Mouse (Mus musculus) limb, embryonic 14.5 days (tissue): ENCODE measurements around the gene Dpyd. TPM values are rescaled to one million over a fixed set of nuclear protein-coding genes. Genes with fewer than 3 reads are reported as not detected.

Source experiments
- ATAC-seq: fragments of 200-750 bp; cut with Nextera tagmentation; 2 replicates; pipeline ENCODE4 v1.8.0; 2017; ENCODE audit warnings: low read depth, moderate number of reproducible peaks, moderate TSS enrichment; ENCODE audit not compliant: low FRiP score
- DNase-seq: peaks from one replicate; pipeline ENCODE4 v3.0.0-alpha.2; 2015; ENCODE audit warnings: low spot score
- H3K27ac ChIP-seq: fragments of 300-500 bp; sonication (generic); replicated peaks from 2 replicates; pipeline ENCODE4 v1.5.1; 2014; ENCODE audit warnings: low read depth, mild to moderate bottlenecking, low read length, moderate library complexity, mixed read lengths
- H3K27me3 ChIP-seq: fragments of 300-500 bp; sonication (generic); 2 replicates; pipeline ENCODE4 v1.6.1; 2014; ENCODE audit warnings: low read length, mixed read lengths; ENCODE audit not compliant: control insufficient read depth, insufficient read depth
- H3K36me3 ChIP-seq: fragments of 300-500 bp; sonication (generic); 2 replicates; pipeline ENCODE4 v1.6.1; 2014; ENCODE audit warnings: mild to moderate bottlenecking, low read length, moderate library complexity, mixed read lengths; ENCODE audit not compliant: control insufficient read depth, insufficient read depth
- H3K4me1 ChIP-seq: fragments of 300-500 bp; sonication (generic); 2 replicates; pipeline ENCODE4 v1.6.1; 2014; ENCODE audit warnings: antibody characterized with exemption, low read length, mixed read lengths; ENCODE audit not compliant: control insufficient read depth, insufficient read depth
- H3K4me2 ChIP-seq: fragments of 300-500 bp; sonication (generic); replicated peaks from 2 replicates; pipeline ENCODE4 v1.6.1; 2014; ENCODE audit warnings: low read depth, mild to moderate bottlenecking, low read length, moderate library complexity; ENCODE audit not compliant: severe bottlenecking
- H3K4me3 ChIP-seq: fragments of 300-500 bp; sonication (generic); replicated peaks from 2 replicates; pipeline ENCODE4 v1.5.1; 2014; ENCODE audit warnings: low read length
- H3K9ac ChIP-seq: fragments of 300-500 bp; sonication (generic); 2 replicates; pipeline ENCODE4 v1.6.1; 2014; ENCODE audit warnings: mild to moderate bottlenecking, low read depth, low read length, moderate library complexity; ENCODE audit not compliant: severe bottlenecking
- H3K9me3 ChIP-seq: fragments of 300-500 bp; sonication (generic); 2 replicates; pipeline ENCODE4 v1.6.1; 2016; ENCODE audit warnings: low read length; ENCODE audit not compliant: control insufficient read depth
- POLR2A ChIP-seq: fragments of 200-500 bp; IDR thresholded peaks from 2 replicates; pipeline ENCODE4 v1.8.0; 2012; ENCODE audit warnings: inconsistent platforms, mild to moderate bottlenecking, moderate library complexity, borderline replicate concordance; ENCODE audit not compliant: insufficient read depth, insufficient read length; ENCODE audit errors: extremely low read depth
- WGBS: fragments of 180-500 bp; shearing (Covaris S2); extraction: QIAGEN DNeasy Blood & Tissue Kit; methylation state at CpG from one replicate; pipeline ENCODE4 v1.1.7; 2014; 5-methylcytosine and 5-hydroxymethylcytosine counted together
- polyA plus RNA-seq, 2 experiments: library from polyadenylated mRNA; depleted of rRNA in 1 of 2; stranded (reverse) in 1 of 2; unstranded in 1 of 2; fragments of >200 nt; fragmentation: Nextera tagmentation in 1 of 2; extraction: Ambion mirVana in 1 of 2; gene quantifications; 2 replicates each; pipeline versions ENCODE4 v1.2.1 to v1.2.3; 2012 to 2014

The Dpyd gene
- polyA plus RNA-seq, 2 experiments = 3.1 to 5.2 TPM

DNA sequence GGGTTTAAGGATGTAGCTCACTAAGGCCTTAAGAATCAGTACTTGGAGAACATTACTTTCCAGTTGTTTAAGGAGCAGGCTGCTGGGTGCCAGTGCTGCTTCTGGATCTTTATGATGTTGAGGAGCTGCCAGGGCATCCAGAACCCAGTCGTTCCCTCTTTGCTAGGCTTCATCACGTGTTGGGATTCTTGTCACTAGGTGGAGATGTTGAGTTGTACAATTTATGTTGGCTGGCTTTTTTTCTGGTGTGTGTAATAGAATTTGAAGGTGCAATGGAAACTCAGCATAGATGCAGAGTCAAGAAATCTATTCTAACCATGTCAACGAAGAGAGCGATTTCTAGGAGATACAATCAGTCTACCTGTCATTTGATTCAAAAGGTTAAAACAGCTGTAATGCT lies 118.9 kb downstream of the Dpyd start:
- Histone ChIP-seq H3K27me3 (no peaks in the 10 kb centered on the region), H3K4me2 (no peak overlapping the region), H3K27ac (no peak overlapping the region), H3K9ac (no peak overlapping the region), H3K4me3 (no peak overlapping the region), H3K4me1 (no peaks in the 10 kb centered on the region), H3K9me3 (no peaks in the 10 kb centered on the region), H3K36me3 (no peaks in the 10 kb centered on the region)
- 43% methylated on average over 4 of the region's 4 CpGs for WGBS
- no peak for DNase-seq
- ATAC-seq = no peak
- TF ChIP-seq POLR2A = no peak

DNA sequence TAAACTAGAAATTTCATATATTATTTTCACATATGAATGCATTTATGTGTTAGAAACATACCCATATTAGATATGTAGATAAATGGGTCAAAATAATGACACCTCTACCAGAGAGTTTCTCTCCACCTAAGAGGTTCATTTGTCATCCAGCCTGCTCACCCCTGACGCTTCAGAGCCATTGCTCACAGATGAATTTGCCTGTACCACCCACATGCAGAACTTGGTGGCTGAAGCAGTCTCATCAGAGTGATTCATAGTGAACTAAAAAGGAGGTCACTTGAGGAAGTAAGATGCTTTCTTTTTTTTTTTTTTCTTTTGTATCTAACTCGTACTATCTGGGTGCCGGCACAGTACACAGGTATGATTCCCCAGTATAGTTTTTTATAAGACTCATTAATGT lies 188.3 kb downstream of the Dpyd start:
- no peaks in the 10 kb centered on the region for H3K36me3 ChIP-seq
- H3K27ac ChIP-seq = no peak overlapping the region
- H3K4me3 ChIP-seq = no peak overlapping the region
- no peak overlapping the region for H3K9ac ChIP-seq
- DNase-seq = no peak
- no peak for ATAC-seq
- WGBS = 75% methylated on average over 3 of the region's 3 CpGs
- no peak for TF ChIP-seq POLR2A
- H3K4me2 ChIP-seq = no peak overlapping the region
- H3K27me3 ChIP-seq = no peaks in the 10 kb centered on the region
- no peaks in the 10 kb centered on the region for H3K4me1 ChIP-seq
- H3K9me3 ChIP-seq = no peaks in the 10 kb centered on the region

DNA sequence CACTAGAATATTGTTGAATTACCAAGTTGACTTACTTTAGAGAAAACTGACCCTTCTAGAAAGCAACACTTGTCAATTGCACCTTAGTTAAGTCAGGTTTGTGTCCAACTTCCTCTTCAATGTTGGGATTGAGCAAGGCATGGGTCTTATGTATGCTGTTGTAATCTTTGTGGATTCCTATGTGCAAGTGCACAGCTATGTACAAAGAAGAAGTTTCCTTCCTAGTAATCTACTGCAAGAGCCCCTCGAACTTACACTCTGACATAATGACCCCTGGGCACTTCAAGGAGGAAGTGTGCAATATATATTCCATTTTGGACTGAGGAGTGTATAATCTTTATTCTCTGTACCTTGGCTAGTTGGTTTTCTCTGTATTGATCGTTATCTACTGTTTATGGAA lies 191.7 kb downstream of the Dpyd start:
- Histone ChIP-seq H3K4me3 (no peak overlapping the region), H3K9ac (no peak overlapping the region), H3K27me3 (no peaks in the 10 kb centered on the region), H3K4me2 (no peak overlapping the region), H3K36me3 (no peaks in the 10 kb centered on the region), H3K4me1 (no peaks in the 10 kb centered on the region), H3K27ac (no peak overlapping the region), H3K9me3 (no peaks in the 10 kb centered on the region)
- 76% methylated on average over 2 of the region's 2 CpGs for WGBS
- TF ChIP-seq POLR2A = no peak
- ATAC-seq (no peak), DNase-seq (no peak)

DNA sequence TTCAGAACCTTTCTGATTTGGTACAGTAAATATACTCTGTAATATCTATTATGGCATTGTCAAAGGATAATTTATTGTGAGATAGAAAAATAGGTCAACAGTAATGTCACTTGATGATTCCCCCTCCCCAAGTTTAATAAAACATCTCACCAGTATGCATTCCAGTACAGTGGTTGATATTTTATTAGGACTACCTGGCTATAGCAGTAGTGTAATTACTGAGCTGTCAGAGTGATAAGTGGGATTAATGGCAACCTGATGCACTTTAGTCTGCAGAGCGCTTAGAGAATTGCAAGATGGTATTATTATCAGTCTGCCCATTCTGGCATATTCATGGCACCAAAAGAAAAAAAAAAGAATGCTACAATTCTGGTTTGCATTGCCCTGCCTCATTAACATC lies 194.2 kb downstream of the Dpyd start:
- no peak for TF ChIP-seq POLR2A
- Histone ChIP-seq H3K4me2 (no peak overlapping the region), H3K27ac (no peak overlapping the region), H3K4me1 (no peaks in the 10 kb centered on the region), H3K4me3 (no peak overlapping the region), H3K9me3 (no peaks in the 10 kb centered on the region), H3K27me3 (no peaks in the 10 kb centered on the region), H3K9ac (no peak overlapping the region), H3K36me3 (no peaks in the 10 kb centered on the region)
- WGBS = 65% methylated on average over 1 of the region's 1 CpGs
- DNase-seq (no peak), ATAC-seq (no peak)

DNA sequence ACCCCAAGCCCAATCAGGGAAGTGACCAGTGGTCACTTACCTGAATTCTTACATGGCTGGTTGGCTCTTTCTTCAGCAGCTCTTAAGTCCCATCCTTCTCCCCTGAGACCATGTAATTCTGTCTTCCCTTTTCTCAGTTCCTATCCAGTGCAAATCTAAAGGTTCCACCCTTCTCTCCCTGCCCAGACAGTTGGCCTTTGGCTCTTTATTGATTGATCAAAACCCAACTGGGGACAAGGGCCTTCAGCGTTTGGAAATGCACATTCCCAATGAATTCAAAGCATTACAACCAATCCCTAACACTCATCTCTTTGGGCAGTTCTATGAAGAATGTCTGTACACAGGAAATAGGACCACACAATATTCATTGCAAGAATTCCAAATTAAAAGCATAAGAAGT lies 251.0 kb downstream of the Dpyd start:
- no peak overlapping the region for H3K27ac ChIP-seq
- H3K27me3 ChIP-seq = no peaks in the 10 kb centered on the region
- DNase-seq (no peak), ATAC-seq (no peak)
- WGBS = 64% methylated on average over 1 of the region's 1 CpGs
- H3K4me2 ChIP-seq = no peak overlapping the region
- H3K4me1 ChIP-seq = no peaks in the 10 kb centered on the region
- no peak overlapping the region for H3K4me3 ChIP-seq
- no peak for TF ChIP-seq POLR2A
- no peak overlapping the region for H3K9ac ChIP-seq
- H3K9me3 ChIP-seq = no peaks in the 10 kb centered on the region
- no peaks in the 10 kb centered on the region for H3K36me3 ChIP-seq

DNA sequence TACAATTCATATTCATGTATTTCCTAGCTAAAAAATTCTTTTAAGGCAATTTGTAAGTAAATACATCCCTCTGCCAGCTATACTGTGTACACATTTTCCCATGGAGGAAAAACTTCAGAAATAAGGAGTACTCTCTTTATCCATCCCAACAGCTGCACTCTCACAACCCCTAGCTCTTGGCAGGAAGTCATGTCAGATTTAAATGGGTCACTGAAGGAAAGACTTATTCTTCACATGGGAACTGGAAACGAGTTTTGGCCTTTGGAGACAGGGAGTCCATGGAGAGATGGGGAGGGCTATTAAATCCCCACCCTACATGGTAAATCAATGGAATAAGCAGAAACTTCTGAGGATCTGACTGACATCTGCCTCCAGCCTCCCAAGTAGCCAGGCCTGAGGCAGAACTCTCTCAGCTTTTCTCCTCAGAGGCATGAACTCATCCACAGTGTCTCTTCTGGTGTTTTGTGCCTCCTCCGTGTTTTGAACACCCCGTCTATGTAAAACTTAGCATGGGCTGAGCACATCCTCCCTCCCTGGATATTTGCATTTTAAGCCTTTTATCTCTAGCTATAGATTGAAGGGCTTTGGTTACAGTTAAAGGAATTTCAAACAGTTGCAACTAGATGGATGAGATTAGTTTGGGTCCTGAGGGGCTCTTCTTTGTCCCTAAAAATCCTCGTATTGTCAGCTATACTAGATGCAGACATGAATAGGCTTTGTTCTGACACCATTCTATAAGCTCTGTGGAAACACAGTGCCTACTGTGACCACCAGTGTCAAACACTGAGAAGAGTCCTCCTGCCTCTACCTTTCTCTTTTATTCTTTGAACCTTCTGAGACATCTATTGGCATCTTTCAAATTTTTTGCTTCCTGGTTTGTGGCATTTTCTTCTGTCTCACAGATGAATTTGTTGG lies 288.9 kb downstream of the Dpyd start:
- H3K9ac ChIP-seq = no peak overlapping the region
- H3K27ac ChIP-seq = no peak overlapping the region
- H3K4me2 ChIP-seq = no peak overlapping the region
- H3K9me3 ChIP-seq = no peaks in the 10 kb centered on the region
- 51% methylated on average over 4 of the region's 4 CpGs for WGBS
- TF ChIP-seq POLR2A = no peak
- H3K4me3 ChIP-seq = no peak overlapping the region
- ATAC-seq = no peak
- no peaks in the 10 kb centered on the region for H3K4me1 ChIP-seq
- no peaks in the 10 kb centered on the region for H3K27me3 ChIP-seq
- DNase-seq = no peak
- no peaks in the 10 kb centered on the region for H3K36me3 ChIP-seq
